Mouse (Mus musculus) bone marrow, adult 2 months (tissue): ENCODE data around the gene Mafk.

Experiments
- CTCF ChIP-seq: fragments of 200-500 bp; IDR thresholded peaks from 2 replicates; pipeline ENCODE4 v1.5.1; 2011; ENCODE audit warnings: low read length, control low read depth; ENCODE audit not compliant: control insufficient read depth, insufficient read depth
- POLR2A ChIP-seq: fragments of 200-500 bp; IDR thresholded peaks from 2 replicates; pipeline ENCODE4 v1.6.1; 2011; ENCODE audit warnings: low read depth, mild to moderate bottlenecking, control low read depth, low read length, borderline replicate concordance; ENCODE audit not compliant: control insufficient read depth

- TF ChIP-seq POLR2A = no peak
- no peak for TF ChIP-seq CTCF
Observed at GRCm38 (mm10) chr5:139792966-139793337, 1.6 kb downstream of the Mafk start.
